Mouse (Mus musculus) neural tube, embryonic 12.5 days (tissue): ENCODE results near the gene Zfp446. TPM values are rescaled to one million over a fixed set of nuclear protein-coding genes. Genes with fewer than 3 reads are reported as not detected.

ENCODE experiments used
- ATAC-seq: fragments of 200-750 bp; cut with Nextera tagmentation; 2 replicates; pipeline ENCODE4 v1.8.0; 2017; ENCODE audit warnings: low read depth, mild to moderate bottlenecking, moderate TSS enrichment, moderate library complexity; ENCODE audit not compliant: low FRiP score
- H3K27ac ChIP-seq: fragments of 300-500 bp; sonication (generic); 2 replicates; pipeline ENCODE4 v1.5.1; 2016
- H3K27me3 ChIP-seq: fragments of 300-500 bp; sonication (generic); replicated peaks from 2 replicates; pipeline ENCODE4 v1.6.1; 2016; ENCODE audit warnings: mild to moderate bottlenecking
- H3K36me3 ChIP-seq: fragments of 300-500 bp; sonication (generic); 2 replicates; pipeline ENCODE4 v1.6.1; 2016; ENCODE audit warnings: mild to moderate bottlenecking
- H3K4me1 ChIP-seq: fragments of 300-500 bp; sonication (generic); 2 replicates; pipeline ENCODE4 v1.6.1; 2016
- H3K4me2 ChIP-seq: fragments of 300-500 bp; sonication (generic); replicated peaks from 2 replicates; pipeline ENCODE4 v1.6.1; 2016; ENCODE audit warnings: mild to moderate bottlenecking
- H3K4me3 ChIP-seq: fragments of 300-500 bp; sonication (generic); 2 replicates; pipeline ENCODE4 v1.5.1; 2016
- H3K9ac ChIP-seq: fragments of 300-500 bp; sonication (generic); 2 replicates; pipeline ENCODE4 v1.6.1; 2016; ENCODE audit warnings: mild to moderate bottlenecking
- H3K9me3 ChIP-seq: fragments of 300-500 bp; sonication (generic); 2 replicates; pipeline ENCODE4 v1.6.1; 2016; ENCODE audit warnings: mild to moderate bottlenecking
- WGBS: fragments of 180-500 bp; shearing (Covaris S2); methylation state at CpG from one replicate; pipeline ENCODE4 v1.1.7; 2016; 5-methylcytosine and 5-hydroxymethylcytosine counted together
- polyA plus RNA-seq: library from polyadenylated mRNA; unstranded; fragments of >200 nt; fragmentation: Nextera tagmentation; extraction: Ambion mirVana; gene quantifications from 2 replicates; pipeline ENCODE4 v1.2.1, GENCODE M21; 2016

The Zfp446 gene
- polyA plus RNA-seq, 1 experiment from 2014 or later: 12.8 TPM

- ATAC-seq: no peak
- Histone ChIP-seq H3K27ac (no peak overlapping the region), H3K36me3 (no peaks in the 10 kb centered on the region), H3K4me2 (no peak overlapping the region), H3K9me3 (no peaks in the 10 kb centered on the region), H3K4me1 (no peaks in the 10 kb centered on the region), H3K9ac (no peak overlapping the region), H3K27me3 (no peaks in the 10 kb centered on the region), H3K4me3 (no peak overlapping the region)
- 86% methylated on average over 10 of the region's 10 CpGs for WGBS
Measured at GRCm38 (mm10) chr7:12993148-12993547, 15.5 kb downstream of the Zfp446 start.

- no peak overlapping the region for H3K9ac ChIP-seq
- H3K4me2 ChIP-seq: no peak overlapping the region
- no peaks in the 10 kb centered on the region for H3K36me3 ChIP-seq
- H3K27ac ChIP-seq: no peak overlapping the region
- H3K27me3 ChIP-seq: no peaks in the 10 kb centered on the region
- no peak overlapping the region for H3K4me3 ChIP-seq
- ATAC-seq: no peak
- H3K9me3 ChIP-seq: no peaks in the 10 kb centered on the region
- no peaks in the 10 kb centered on the region for H3K4me1 ChIP-seq
Measured at GRCm38 (mm10) chr7:12995862-12996261, 18.2 kb downstream of the Zfp446 start.

GRCm38 (mm10) chr7:12997230-12997629 is 19.6 kb downstream of the Zfp446 start:
- Histone ChIP-seq H3K4me1 (no peaks in the 10 kb centered on the region), H3K4me2 (no peak overlapping the region), H3K27ac (no peak overlapping the region), H3K36me3 (no peaks in the 10 kb centered on the region), H3K4me3 (no peak overlapping the region), H3K9ac (no peak overlapping the region), H3K27me3 (no peaks in the 10 kb centered on the region), H3K9me3 (no peaks in the 10 kb centered on the region)
- ATAC-seq: no peak
- 68% methylated on average over 5 of the region's 5 CpGs for WGBS

- H3K36me3 ChIP-seq: no peaks in the 10 kb centered on the region
- 79% methylated on average over 5 of the region's 5 CpGs for WGBS
- no peak within 1 kb of the TSS for H3K4me3 ChIP-seq
- no peak within 1 kb of the TSS for H3K27ac ChIP-seq
- H3K4me2 ChIP-seq: no peak within 1 kb of the TSS
- no peaks in the 10 kb centered on the region for H3K9me3 ChIP-seq
- no peak within 1 kb of the TSS for H3K9ac ChIP-seq
- H3K4me1 ChIP-seq: no peaks in the 10 kb centered on the region
- no peak for ATAC-seq
- H3K27me3 ChIP-seq: no peaks in the 10 kb centered on the region
Measured at GRCm38 (mm10) chr7:12998053-12998452, 20.4 kb downstream of the Zfp446 start, which contains the start of gene Slc27a5. Gene Slc27a5 (minus strand): TSS chr7:12998192.

- Histone ChIP-seq H3K4me2 (no peak within 1 kb of the TSS), H3K4me1 (no peaks in the 10 kb centered on the region), H3K4me3 (no peak within 1 kb of the TSS), H3K9ac (no peak within 1 kb of the TSS), H3K27ac (no peak within 1 kb of the TSS), H3K36me3 (no peaks in the 10 kb centered on the region), H3K9me3 (no peaks in the 10 kb centered on the region), H3K27me3 (no peaks in the 10 kb centered on the region)
- 84% methylated on average over 3 of the region's 3 CpGs for WGBS
- ATAC-seq: no peak
Measured at GRCm38 (mm10) chr7:12998851-12999250, 21.2 kb downstream of the Zfp446 start, which contains the start of gene Trim28. Gene Trim28 (plus strand): TSS chr7:12999114.

GRCm38 (mm10) chr7:13001584-13001983 is 23.9 kb downstream of the Zfp446 start:
- ATAC-seq: no peak
- H3K4me1 ChIP-seq: no peaks in the 10 kb centered on the region
- H3K9me3 ChIP-seq: no peaks in the 10 kb centered on the region
- H3K4me2 ChIP-seq: no peak overlapping the region
- H3K27me3 ChIP-seq: no peaks in the 10 kb centered on the region
- H3K27ac ChIP-seq: no peak overlapping the region
- H3K4me3 ChIP-seq: no peak overlapping the region
- 78% methylated on average over 1 of the region's 1 CpGs for WGBS
- peaks cover 18% of the 10 kb centered on the region for H3K36me3 ChIP-seq
- no peak overlapping the region for H3K9ac ChIP-seq

GRCm38 (mm10) chr7:13003380-13003779 is 25.7 kb downstream of the Zfp446 start:
- no peak overlapping the region for H3K4me3 ChIP-seq
- H3K4me2 ChIP-seq: no peak overlapping the region
- peaks cover 11% of the 10 kb centered on the region for H3K27me3 ChIP-seq
- H3K9me3 ChIP-seq: no peaks in the 10 kb centered on the region
- no peak overlapping the region for H3K27ac ChIP-seq
- WGBS: 83% methylated on average over 5 of the region's 5 CpGs
- H3K36me3 ChIP-seq: peaks cover 32% of the 10 kb centered on the region
- H3K4me1 ChIP-seq: peaks cover 14% of the 10 kb centered on the region; the same call in 1 of the 2 replicates
- ATAC-seq: no peak
- H3K9ac ChIP-seq: no peak overlapping the region

GRCm38 (mm10) chr7:13006011-13006410 is 28.4 kb downstream of the Zfp446 start:
- WGBS: 90% methylated on average over 17 of the region's 17 CpGs
- peaks cover 28% of the 10 kb centered on the region for H3K4me1 ChIP-seq

GRCm38 (mm10) chr7:13006531-13006930 is 28.9 kb downstream of the Zfp446 start:
- Histone ChIP-seq H3K4me3 (no peak overlapping the region), H3K9ac (no peak overlapping the region), H3K27ac (no peak overlapping the region), H3K4me2 (no peak overlapping the region), H3K36me3 (peaks cover 32% of the 10 kb centered on the region), H3K9me3 (no peaks in the 10 kb centered on the region), H3K27me3 (peaks cover 11% of the 10 kb centered on the region), H3K4me1 (peaks cover 28% of the 10 kb centered on the region)
- WGBS: 82% methylated on average over 10 of the region's 10 CpGs
- ATAC-seq: no peak

More at GRCm38 (mm10) chr7:13006011-13006410, 28.4 kb downstream of the Zfp446 start:
- peaks cover 32% of the 10 kb centered on the region for H3K36me3 ChIP-seq
- no peak overlapping the region for H3K4me2 ChIP-seq
- ATAC-seq: no peak
- no peak overlapping the region for H3K9ac ChIP-seq
- H3K27me3 ChIP-seq: peaks cover 11% of the 10 kb centered on the region
- no peak overlapping the region for H3K27ac ChIP-seq
- no peak overlapping the region for H3K4me3 ChIP-seq
- H3K9me3 ChIP-seq: no peaks in the 10 kb centered on the region

- no peaks in the 10 kb centered on the region for H3K9me3 ChIP-seq
- peak overlapping the region; percentile 76 for H3K4me2 ChIP-seq
- H3K9ac ChIP-seq: peak overlapping the region; percentile 40
- H3K27ac ChIP-seq: no peak overlapping the region
- H3K36me3 ChIP-seq: peaks cover 32% of the 10 kb centered on the region
- H3K4me1 ChIP-seq: peaks cover 28% of the 10 kb centered on the region
- 31% methylated on average over 57 of the region's 57 CpGs for WGBS
- peak overlapping the region; percentile 9 for H3K4me3 ChIP-seq
- ATAC-seq: no peak
- peaks cover 11% of the 10 kb centered on the region for H3K27me3 ChIP-seq
Measured at GRCm38 (mm10) chr7:13007341-13008092, 29.9 kb downstream of the Zfp446 start.

GRCm38 (mm10) chr7:13009143-13010004 is 31.7 kb downstream of the Zfp446 start:
- Histone ChIP-seq H3K4me2 (peak overlapping the region; percentile 76), H3K9me3 (no peaks in the 10 kb centered on the region), H3K27me3 (peaks cover 11% of the 10 kb centered on the region), H3K36me3 (peaks cover 32% of the 10 kb centered on the region), H3K27ac (peak overlapping the region; percentile 69), H3K4me3 (peak overlapping the region; percentile 51), H3K4me1 (peaks cover 28% of the 10 kb centered on the region), H3K9ac (peak overlapping the region; percentile 81)
- ATAC-seq: peak; percentile 90
- under 1% methylated on average over 42 of the region's 42 CpGs for WGBS
